Mouse (Mus musculus): Measurements from ENCODE around the gene Chd2. TPM values are rescaled to one million over a fixed set of nuclear protein-coding genes. Genes with fewer than 3 reads are reported as not detected.

The Chd2 gene
- total and polyA plus RNA-seq, 2 experiments from 2014 or later: 34.4 to 43.8 TPM

GRCm38 (mm10) chr7:73585114-73586032 lies 43.7 kb upstream of the Chd2 start:
- H3K4me1 ChIP-seq (ENCODE audit: insufficient read depth, low read length): peaks cover 9% of the 10 kb centered on the region; the same call in 1 of the 2 replicates
- TF ChIP-seq CTCF (IDR thresholded peaks at IDR 0.05): peak; percentile 9; the same call in 1 of the 2 replicates
- no peak for ATAC-seq (ENCODE audit: low FRiP score)
- no peak overlapping the region for H3K9ac ChIP-seq (replicated peaks; ENCODE audit: low read length, poor library complexity, severe bottlenecking)
- no peaks in the 10 kb centered on the region for H3K27me3 ChIP-seq (ENCODE audit: insufficient read depth, low read length)
- H3K27ac ChIP-seq (ENCODE audit: low read depth, low read length): 0 out of 2 replicates have a peak overlapping the region, but pooled peaks have one; percentile 73
- H3K9me3 ChIP-seq (ENCODE audit: low read length): no peaks in the 10 kb centered on the region
- no peak overlapping the region for H3K4me2 ChIP-seq (ENCODE audit: low read depth, low read length, poor library complexity, severe bottlenecking)
- no peak overlapping the region for H3K4me3 ChIP-seq (ENCODE audit: low read depth, low read length)
- WGBS: 82% methylated on average over 22 of the region's 22 CpGs
- no peak for DNase-seq (ENCODE audit: low spot score)
- no peaks in the 10 kb centered on the region for H3K36me3 ChIP-seq (ENCODE audit: insufficient read depth, low read length)

DNA sequence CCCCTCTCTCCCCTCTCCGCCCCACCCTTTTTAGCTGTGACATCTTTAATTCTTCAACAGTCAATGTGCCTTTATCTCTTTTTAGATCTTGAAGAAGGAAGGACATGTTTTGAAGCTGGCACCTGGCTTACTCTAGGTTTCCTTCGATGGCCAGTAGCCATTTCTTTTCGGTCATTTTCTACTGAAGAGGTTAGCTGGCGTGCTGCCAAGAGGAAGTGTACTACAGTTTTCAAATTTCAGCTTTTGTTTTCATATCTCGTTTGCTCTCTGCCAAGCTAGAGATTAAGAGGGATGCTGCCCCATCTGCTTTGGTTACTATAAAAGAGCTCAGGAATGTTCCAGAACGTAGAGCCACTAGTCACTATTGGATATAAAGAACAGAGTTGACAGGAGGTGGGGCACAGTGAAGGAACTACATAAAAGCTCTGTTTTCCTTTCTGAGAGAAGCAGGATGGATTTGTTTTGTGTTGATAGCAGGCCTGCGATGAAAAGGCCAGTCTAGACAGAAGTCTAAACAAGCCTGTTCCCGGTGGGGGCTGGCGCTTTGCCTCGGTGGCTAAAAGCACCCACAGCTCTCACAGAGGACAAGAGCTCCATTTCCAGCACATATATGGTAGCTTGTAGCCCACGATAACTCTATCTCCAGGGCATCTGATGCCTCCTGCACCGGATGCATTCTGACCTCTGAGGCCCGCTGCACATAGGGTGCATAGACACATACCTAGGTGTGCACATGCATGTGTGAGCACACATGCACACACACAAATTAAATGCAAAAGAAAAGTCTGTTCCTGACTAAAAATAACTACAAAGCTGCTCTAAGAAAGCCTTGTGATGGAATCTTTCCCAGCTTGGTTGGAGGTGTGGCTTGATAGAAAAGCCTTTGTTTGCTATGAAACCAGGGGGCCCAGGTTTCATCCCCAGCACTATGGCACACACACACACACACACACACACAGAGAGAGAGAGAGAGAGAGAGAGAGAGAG lies 42.7 kb upstream of the Chd2 start:
- Histone ChIP-seq H3K9me3 (ENCODE audit: low read length) (no peaks in the 10 kb centered on the region), H3K9ac (replicated peaks; ENCODE audit: low read length, poor library complexity, severe bottlenecking) (no peak overlapping the region), H3K4me3 (ENCODE audit: low read depth, low read length) (no peak overlapping the region), H3K36me3 (ENCODE audit: insufficient read depth, low read length) (no peaks in the 10 kb centered on the region), H3K4me1 (ENCODE audit: insufficient read depth, low read length) (peaks cover 5% of the 10 kb centered on the region; the same call in 1 of the 2 replicates), H3K4me2 (ENCODE audit: low read depth, low read length, poor library complexity, severe bottlenecking) (no peak overlapping the region), H3K27ac (ENCODE audit: low read depth, low read length) (peak overlapping the region; percentile 73), H3K27me3 (ENCODE audit: insufficient read depth, low read length) (no peaks in the 10 kb centered on the region)
- TF ChIP-seq CTCF (IDR thresholded peaks at IDR 0.05): no peak
- 25% methylated on average over 13 of the region's 13 CpGs for WGBS
- peak; percentile 62 for DNase-seq (ENCODE audit: low spot score)
- peak; percentile 10; the same call in 1 of the 2 replicates for ATAC-seq (ENCODE audit: low FRiP score)

DNA sequence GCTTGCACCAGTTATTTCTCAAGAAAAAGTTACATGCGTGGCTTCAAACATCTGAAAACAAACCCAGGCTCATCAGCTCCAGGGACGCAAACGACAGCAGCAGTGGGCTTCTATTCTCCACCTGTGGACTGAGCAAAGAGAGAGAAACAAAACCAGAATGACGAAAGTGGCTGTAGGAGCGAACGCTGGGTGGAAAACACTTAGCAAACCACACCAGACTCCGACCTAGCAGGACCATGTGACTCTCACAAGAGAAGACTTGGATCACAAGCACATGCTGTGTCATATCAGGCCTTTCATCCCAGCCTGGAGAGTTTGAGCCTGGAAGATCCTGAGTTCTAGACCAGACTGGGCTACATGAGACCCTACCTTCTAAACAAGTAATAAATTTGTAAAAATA lies 41.8 kb upstream of the Chd2 start:
- Histone ChIP-seq H3K9ac (replicated peaks; ENCODE audit: low read length, poor library complexity, severe bottlenecking) (no peak overlapping the region), H3K4me1 (ENCODE audit: insufficient read depth, low read length) (no peaks in the 10 kb centered on the region), H3K27me3 (ENCODE audit: insufficient read depth, low read length) (no peaks in the 10 kb centered on the region), H3K27ac (ENCODE audit: low read depth, low read length) (0 out of 2 replicates have a peak overlapping the region, but pooled peaks have one; percentile 73), H3K36me3 (ENCODE audit: insufficient read depth, low read length) (no peaks in the 10 kb centered on the region), H3K4me3 (ENCODE audit: low read depth, low read length) (no peak overlapping the region), H3K4me2 (ENCODE audit: low read depth, low read length, poor library complexity, severe bottlenecking) (no peak overlapping the region), H3K9me3 (ENCODE audit: low read length) (no peaks in the 10 kb centered on the region)
- WGBS: 45% methylated on average over 7 of the region's 7 CpGs
- ATAC-seq (ENCODE audit: low FRiP score) (no peak), DNase-seq (ENCODE audit: low spot score) (no peak)
- no peak for TF ChIP-seq CTCF (IDR thresholded peaks at IDR 0.05)

DNA sequence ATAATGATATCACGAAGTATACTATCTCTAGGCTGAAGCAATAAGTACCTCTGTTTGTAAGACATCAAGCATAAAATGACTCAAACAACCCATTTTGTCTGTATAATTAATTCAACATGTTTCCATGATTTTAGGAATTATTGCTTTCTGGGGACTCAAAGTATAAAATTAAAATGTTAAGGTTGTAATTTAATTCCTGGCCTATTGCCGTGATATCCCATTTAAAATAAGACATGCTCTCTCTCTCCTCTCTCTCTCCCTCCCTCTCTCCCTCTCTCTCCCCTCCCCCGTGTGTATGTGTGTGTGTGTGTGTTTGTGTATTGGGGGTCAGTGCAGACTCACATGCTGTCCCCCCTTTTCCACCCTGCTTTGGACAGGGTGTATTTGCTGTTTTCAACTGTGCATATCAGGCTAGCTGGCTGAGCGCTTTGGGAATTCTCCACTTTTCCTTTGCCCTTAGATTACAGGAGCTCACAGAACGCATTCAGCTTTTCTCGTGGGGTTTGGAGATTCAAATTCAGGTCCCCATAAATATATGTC lies 40.3 kb upstream of the Chd2 start:
- DNase-seq (ENCODE audit: low spot score) (no peak), ATAC-seq (ENCODE audit: low FRiP score) (no peak)
- Histone ChIP-seq H3K4me3 (ENCODE audit: low read depth, low read length) (no peak overlapping the region), H3K4me2 (ENCODE audit: low read depth, low read length, poor library complexity, severe bottlenecking) (no peak overlapping the region), H3K27me3 (ENCODE audit: insufficient read depth, low read length) (no peaks in the 10 kb centered on the region), H3K9ac (replicated peaks; ENCODE audit: low read length, poor library complexity, severe bottlenecking) (no peak overlapping the region), H3K9me3 (ENCODE audit: low read length) (no peaks in the 10 kb centered on the region), H3K4me1 (ENCODE audit: insufficient read depth, low read length) (no peaks in the 10 kb centered on the region), H3K36me3 (ENCODE audit: insufficient read depth, low read length) (no peaks in the 10 kb centered on the region), H3K27ac (ENCODE audit: low read depth, low read length) (no peak overlapping the region)
- no peak for TF ChIP-seq CTCF (IDR thresholded peaks at IDR 0.05)
- WGBS: 63% methylated on average over 6 of the region's 6 CpGs

DNA sequence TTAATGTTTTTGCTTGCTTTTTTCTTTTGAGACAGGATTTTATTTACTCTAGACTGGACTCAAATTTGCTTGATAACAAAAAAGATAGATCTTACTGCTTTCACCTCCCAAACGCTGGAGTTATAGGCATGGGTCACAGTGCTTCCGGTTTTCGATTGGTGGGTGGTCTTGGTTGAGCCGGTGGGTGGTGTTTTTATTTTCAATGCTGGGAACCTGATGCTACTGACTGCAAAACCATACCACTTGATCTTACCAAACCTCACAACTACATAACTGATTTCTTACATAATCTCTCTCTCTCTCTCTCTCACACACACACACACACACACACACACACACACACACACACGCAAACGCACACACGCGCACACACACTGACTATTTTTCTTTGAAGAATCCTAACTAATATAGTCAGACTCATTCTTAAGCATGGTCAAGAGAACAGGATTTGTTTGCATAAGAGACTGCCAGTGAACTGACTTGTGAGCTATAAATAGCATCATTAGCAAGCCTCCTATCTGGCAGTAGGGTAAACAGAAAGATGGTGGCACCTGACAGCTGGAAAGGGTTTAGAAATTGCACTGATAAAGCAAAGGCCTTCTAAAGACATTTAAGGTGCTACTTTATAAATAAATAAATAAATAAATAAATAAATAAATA lies 37.6 kb upstream of the Chd2 start:
- no peak for ATAC-seq (ENCODE audit: low FRiP score)
- TF ChIP-seq CTCF (IDR thresholded peaks at IDR 0.05): no peak
- DNase-seq (ENCODE audit: low spot score): no peak
- no peaks in the 10 kb centered on the region for H3K4me1 ChIP-seq (ENCODE audit: insufficient read depth, low read length)
- no peak overlapping the region for H3K27ac ChIP-seq (ENCODE audit: low read depth, low read length)
- 73% methylated on average over 8 of the region's 8 CpGs for WGBS
- H3K9ac ChIP-seq (replicated peaks; ENCODE audit: low read length, poor library complexity, severe bottlenecking): no peak overlapping the region
- H3K27me3 ChIP-seq (ENCODE audit: insufficient read depth, low read length): no peaks in the 10 kb centered on the region
- no peak overlapping the region for H3K4me3 ChIP-seq (ENCODE audit: low read depth, low read length)
- H3K36me3 ChIP-seq (ENCODE audit: insufficient read depth, low read length): no peaks in the 10 kb centered on the region
- no peak overlapping the region for H3K4me2 ChIP-seq (ENCODE audit: low read depth, low read length, poor library complexity, severe bottlenecking)
- no peaks in the 10 kb centered on the region for H3K9me3 ChIP-seq (ENCODE audit: low read length)
